Mouse (Mus musculus): ENCODE data around the gene Fhl3.

- TF ChIP-seq CTCF (IDR thresholded peaks at IDR 0.05; ENCODE audit: borderline replicate concordance, extremely low read depth, insufficient read depth, insufficient read length) (no peak), POLR2A (IDR thresholded peaks at IDR 0.05; ENCODE audit: borderline replicate concordance, extremely low read depth, insufficient read depth, insufficient read length, poor library complexity, severe bottlenecking) (no peak)
Observed at GRCm38 (mm10) chr4:124709961-124710446, 9.5 kb downstream of the Fhl3 start.

All from brain, embryonic 14.5 days (tissue).